Mouse (Mus musculus) stomach, postnatal 0 days (tissue): ENCODE data around the gene Tcf23.

Experiments
- CTCF ChIP-seq: IDR thresholded peaks from 2 replicates; pipeline ENCODE4 v1.5.1; 2016; ENCODE audit warnings: antibody characterized with exemption, low read depth, mild to moderate bottlenecking, moderate library complexity
- EP300 ChIP-seq: optimal IDR thresholded peaks from 2 replicates; pipeline ENCODE3; 2016; ENCODE audit warnings: antibody characterized with exemption

GRCm38 (mm10) chr5:31000993-31001392 is 32.5 kb downstream of the Tcf23 start:
- no peak for TF ChIP-seq CTCF
- no peak for TF ChIP-seq EP300
